Mouse (Mus musculus) mesoderm, embryonic 11.5 days (tissue): Measurements from ENCODE around the gene Adam17.
"Not testable (repeated sequence)": the region's sequence is repeated elsewhere in the genome, so short reads cannot be mapped to it uniquely, and the experiment has no call there.

ENCODE experiments used
- DNase-seq: peaks from one replicate; pipeline ENCODE4 v3.0.0-alpha.2; 2012; ENCODE audit warnings: low read depth, low spot score

Gene Adam17

GRCm38 (mm10) chr12:21373100-21373819 is at the start of gene Adam17:
TSS of gene Adam17 (minus strand) at chr12:21373632.
- DNase-seq, result peak; percentile 97

- DNase-seq, result no peak
Measured at GRCm38 (mm10) chr12:21418621-21419131, 45.2 kb upstream of the Adam17 start.

- DNase-seq, result no peak
Measured at GRCm38 (mm10) chr12:21418083-21418482, 44.7 kb upstream of the Adam17 start.

- peak; percentile 98 for DNase-seq
Measured at GRCm38 (mm10) chr12:21417100-21418070, 44.0 kb upstream of the Adam17 start, which contains the start of gene Ywhaq. TSS of gene Ywhaq (minus strand) at chr12:21417637.

- DNase-seq, result no peak
Measured at GRCm38 (mm10) chr12:21416506-21416905, 43.1 kb upstream of the Adam17 start.

- no peak for DNase-seq
Measured at GRCm38 (mm10) chr12:21410620-21411019, 37.2 kb upstream of the Adam17 start.

- DNase-seq, result no peak
Measured at GRCm38 (mm10) chr12:21409651-21410050, 36.2 kb upstream of the Adam17 start.

GRCm38 (mm10) chr12:21408789-21409367 is 35.4 kb upstream of the Adam17 start:
- DNase-seq, result no peak

- no peak for DNase-seq
Measured at GRCm38 (mm10) chr12:21402771-21403170, 29.3 kb upstream of the Adam17 start.

- no peak for DNase-seq
Measured at GRCm38 (mm10) chr12:21386201-21386600, 12.8 kb upstream of the Adam17 start.

- not testable (repeated sequence) for DNase-seq
Measured at GRCm38 (mm10) chr12:21378765-21379346, 5.4 kb upstream of the Adam17 start.

- DNase-seq, result no peak
Measured at GRCm38 (mm10) chr12:21375376-21376157, 2.1 kb upstream of the Adam17 start.

GRCm38 (mm10) chr12:21373820-21374475 is 516 bp upstream of the Adam17 start:
- DNase-seq, result no peak

GRCm38 (mm10) chr12:21370035-21370611 is 3.3 kb downstream of the Adam17 start:
- DNase-seq, result no peak

- no peak for DNase-seq
Measured at GRCm38 (mm10) chr12:21369087-21369410, 4.4 kb downstream of the Adam17 start.

GRCm38 (mm10) chr12:21368376-21369086 is 4.9 kb downstream of the Adam17 start:
- DNase-seq, result no peak

- no peak for DNase-seq
Measured at GRCm38 (mm10) chr12:21364624-21365435, 8.6 kb downstream of the Adam17 start.

GRCm38 (mm10) chr12:21363195-21363594 is 10.2 kb downstream of the Adam17 start:
- no peak for DNase-seq
